Mouse (Mus musculus) spleen, postnatal 14 days (tissue): ENCODE data around the gene Blnk.

Source experiments
- DNase-seq, 2 experiments: peaks; one replicate each; pipeline ENCODE4 v3.0.0; 2021 to 2022; ENCODE audit warnings: low spot score in 2 of 2

Blnk gene

GRCm38 (mm10) chr19:40994057-40994585, at the start of gene Blnk:
Blnk (minus strand) TSS chr19:40994535.
- peak; percentile 54 to 66 for DNase-seq

- no peak for DNase-seq
Observed at GRCm38 (mm10) chr19:41039110-41039509, 44.8 kb upstream of the Blnk start.

GRCm38 (mm10) chr19:41035809-41036551, 41.6 kb upstream of the Blnk start:
- no peak for DNase-seq

- DNase-seq = no peak
Observed at GRCm38 (mm10) chr19:41031869-41032268, 37.5 kb upstream of the Blnk start.

GRCm38 (mm10) chr19:41031009-41031408, 36.7 kb upstream of the Blnk start:
- DNase-seq = no peak

GRCm38 (mm10) chr19:41030161-41030560, 35.8 kb upstream of the Blnk start:
- DNase-seq = no peak

- no peak for DNase-seq
Observed at GRCm38 (mm10) chr19:41029219-41029618, 34.9 kb upstream of the Blnk start, which contains the start of gene Dntt. Dntt (plus strand) TSS chr19:41029275.

GRCm38 (mm10) chr19:41027601-41028000, 33.3 kb upstream of the Blnk start:
- no peak for DNase-seq

GRCm38 (mm10) chr19:41027024-41027423, 32.7 kb upstream of the Blnk start:
- DNase-seq = no peak

GRCm38 (mm10) chr19:41026551-41026950, 32.2 kb upstream of the Blnk start:
- no peak for DNase-seq

GRCm38 (mm10) chr19:41022244-41022643, 27.9 kb upstream of the Blnk start:
- DNase-seq = no peak

GRCm38 (mm10) chr19:41020537-41020936, 26.2 kb upstream of the Blnk start:
- DNase-seq = no peak

GRCm38 (mm10) chr19:41019164-41019675, 24.9 kb upstream of the Blnk start:
- no peak for DNase-seq

GRCm38 (mm10) chr19:41015951-41016716, 21.8 kb upstream of the Blnk start:
- peak; percentile 19 to 50 for DNase-seq

GRCm38 (mm10) chr19:41014003-41014402, 19.7 kb upstream of the Blnk start:
- no peak for DNase-seq

GRCm38 (mm10) chr19:41013591-41013990, 19.3 kb upstream of the Blnk start:
- DNase-seq = no peak

- no peak for DNase-seq
Observed at GRCm38 (mm10) chr19:41011676-41012075, 17.3 kb upstream of the Blnk start.

GRCm38 (mm10) chr19:41008674-41009395, 14.5 kb upstream of the Blnk start:
- DNase-seq = no peak

- no peak for DNase-seq
Observed at GRCm38 (mm10) chr19:41007733-41008132, 13.4 kb upstream of the Blnk start.

- no peak for DNase-seq
Observed at GRCm38 (mm10) chr19:41007326-41007725, 13.0 kb upstream of the Blnk start.

- DNase-seq = no peak
Observed at GRCm38 (mm10) chr19:41006621-41007020, 12.3 kb upstream of the Blnk start.
